Mouse (Mus musculus): Measurements from ENCODE around the gene Cltc. TPM values are rescaled to one million over a fixed set of nuclear protein-coding genes. Genes with fewer than 3 reads are reported as not detected.

Gene Cltc
- polyA plus RNA-seq, 1 experiment, result 326 TPM

DNA sequence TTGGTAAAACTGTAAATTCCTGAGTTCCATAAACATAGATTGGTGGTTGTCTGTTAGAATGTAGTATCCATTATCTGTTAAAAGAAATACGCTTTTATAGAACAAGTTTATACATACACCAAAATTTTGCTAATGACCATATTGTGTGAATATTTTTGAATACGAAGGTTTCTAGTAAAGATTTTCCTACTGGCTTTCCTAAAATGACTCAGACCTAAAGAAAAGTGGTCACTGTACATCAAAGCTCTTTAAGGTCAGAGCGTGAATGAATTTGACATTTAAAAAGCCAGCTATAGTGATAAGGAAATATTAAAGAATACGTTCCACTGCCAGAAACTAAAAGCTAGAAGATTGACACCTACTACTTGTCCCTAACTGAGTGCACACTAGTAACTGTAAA is 112.8 kb downstream of the Cltc start:
- no peaks in the 10 kb centered on the region; the same call in none of the 2 replicates for H3K4me1 ChIP-seq (ENCODE audit: control insufficient read depth, insufficient read depth, low read length)
- no peak overlapping the region for H3K4me3 ChIP-seq (ENCODE audit: insufficient read depth, low read length)
- H3K27ac ChIP-seq (ENCODE audit: insufficient read depth, low read length), result no peak overlapping the region
- no peak for TF ChIP-seq CTCF (IDR thresholded peaks at IDR 0.05; ENCODE audit: extremely low read depth, insufficient read depth, low read length)
- no peak for TF ChIP-seq POLR2A (IDR thresholded peaks at IDR 0.05; ENCODE audit: extremely low read depth, insufficient read depth, low read length)

Other genes starting within 250 kb of the Cltc start
- 24.7 and 25.3 TPM in 2 replicates for gene Rps6kb1, start 212.8 kb downstream of the Cltc start, polyA plus RNA-seq (2012; rRNA removed)
- 6.6 and 6.7 TPM in 2 replicates for gene Tubd1, start 212.6 kb downstream of the Cltc start, polyA plus RNA-seq (2012; rRNA removed)
- 126 and 131 TPM in 2 replicates for gene Vmp1, start 73.7 kb downstream of the Cltc start, polyA plus RNA-seq (2012; rRNA removed)
- 8.0 and 8.2 TPM in 2 replicates for gene Ptrh2, start 73.6 kb downstream of the Cltc start, polyA plus RNA-seq (2012; rRNA removed)
- gene Dhx40, start 50.2 kb upstream of the Cltc start, polyA plus RNA-seq (2012; rRNA removed), result 11.1 TPM in 2 replicates
- gene Ypel2, start 236.1 kb upstream of the Cltc start, polyA plus RNA-seq (2012; rRNA removed), result 27.6 and 32.6 TPM in 2 replicates

Measured in cortical plate, adult 2 months (tissue).